Mouse (Mus musculus) small intestine, adult 2 months (tissue): ENCODE results near the gene Dst.

ENCODE experiments used
- CTCF ChIP-seq: fragments of 200-500 bp; IDR thresholded peaks from 2 replicates; pipeline ENCODE4 v1.5.1; 2012; ENCODE audit warnings: low read depth, mild to moderate bottlenecking, control low read depth, inconsistent platforms, low read length, moderate library complexity, mixed read lengths; ENCODE audit not compliant: insufficient replicate concordance, insufficient read length; ENCODE audit errors: extremely low read depth
- POLR2A ChIP-seq: fragments of 200-500 bp; IDR thresholded peaks from 2 replicates; pipeline ENCODE4 v1.6.1; 2012; ENCODE audit warnings: low read depth, mild to moderate bottlenecking, control low read depth, inconsistent platforms, low read length, moderate library complexity

DNA sequence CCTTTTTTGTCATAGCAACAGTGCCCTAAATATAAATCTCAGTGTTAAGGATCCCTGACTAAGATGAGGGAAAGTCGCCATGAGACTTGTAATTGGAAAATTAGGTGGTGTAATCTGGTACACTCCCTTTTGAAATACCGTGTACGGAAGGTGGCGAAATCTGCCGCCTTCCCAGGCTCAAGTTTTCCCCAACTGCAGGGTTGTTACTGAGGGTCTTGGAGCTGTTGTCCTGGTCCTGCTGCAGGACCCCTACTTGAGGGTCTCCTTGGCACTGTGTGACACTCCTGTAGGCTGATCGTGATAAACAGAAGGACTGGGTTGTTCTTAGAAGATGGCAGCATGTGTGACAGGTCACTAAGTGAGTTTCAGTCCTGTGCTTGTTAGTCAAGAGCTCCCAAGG is 169.9 kb downstream of the Dst start:
- TF ChIP-seq POLR2A, result no peak
- no peak for TF ChIP-seq CTCF
